ENCODE assay signal across 8 mouse cellular contexts in genomic region chr2:25482969-25483368, GRCm38 (mm10). TPM values are rescaled to one million over a fixed set of nuclear protein-coding genes. Genes with fewer than 3 reads are reported as not detected.
DNase-seq lines count a peak whose midpoint lies in the region; ATAC-seq and TF ChIP-seq lines count a peak whose summit lies in the region.
"Had no signal": no experiment of that assay in that cellular context is flagged by ENCODE, and none has a peak within 500 bp of the region (broad histone marks: within the 10 kb centered on the region; RNA-seq: fewer than 3 reads in every experiment).

No protein-coding gene starts in this region.

- peak; percentile 72 for ATAC-seq in megakaryocyte-erythroid progenitor cell, adult 5-6 weeks (replicated peaks; ENCODE audit: low FRiP score, low TSS enrichment, poor library complexity, severe bottlenecking)

- no peak for DNase-seq in lung, adult 2 months
- no peak for DNase-seq in lung, postnatal 10 days
- peak; percentile 75 for DNase-seq in ZHBTc4 (ENCODE audit: low read depth, low spot score)
- peak; percentile 58 for DNase-seq in embryo, embryonic 11 days
- DNase-seq in ovary, postnatal 10 days (ENCODE audit: low spot score): no peak
- no peak for DNase-seq in layer of hippocampus, postnatal 10 days (ENCODE audit: low spot score in 2 of 2)

- TF ChIP-seq POLR2A in lung, adult 2 months (IDR thresholded peaks at IDR 0.05; ENCODE audit: borderline replicate concordance, extremely low read depth, low read depth, low read length): no peak

- H3K4me1 ChIP-seq in lung, adult 2 months (ENCODE audit: control insufficient read depth, insufficient read depth, low read length): no peaks in the 10 kb centered on the region

- TF ChIP-seq CTCF in lung, adult 2 months (IDR thresholded peaks at IDR 0.05; ENCODE audit: insufficient read depth, low read length): peak; percentile 60

- WGBS in lung, adult 2 months: 25% methylated on average over 7 of the region's 7 CpGs

- no peak overlapping the region for H3K4me3 ChIP-seq in lung, adult 2 months (replicated peaks; ENCODE audit: extremely low read depth, low read depth, low read length)

RNA-seq across cellular contexts. Expression of gene Lcn12, which starts 10.7 kb away (rescaled TPM):
- polyA plus RNA-seq in lung, adult 2 months (2012; rRNA removed): not detected in 2 replicates
- not detected in 2 replicates for total RNA-seq in megakaryocyte-erythroid progenitor cell, adult 5-6 weeks (2014; fragmentation: Nextera tagmentation)
- not detected in 2 replicates for total RNA-seq in megakaryocyte-erythroid progenitor cell, adult 5-6 weeks (2017)
- total RNA-seq in layer of hippocampus, postnatal 10 days (2021): not detected
- polyA plus RNA-seq: macrophage had no signal

RNA-seq across cellular contexts. Expression of gene Ptgds, which starts 13.1 kb away (rescaled TPM):
- polyA plus RNA-seq in lung, adult 2 months (2012; rRNA removed): 0.62 and 0.80 TPM in 2 replicates
- not detected in 2 replicates for total RNA-seq in megakaryocyte-erythroid progenitor cell, adult 5-6 weeks (2014; fragmentation: Nextera tagmentation)
- total RNA-seq in megakaryocyte-erythroid progenitor cell, adult 5-6 weeks (2017): not detected in 2 replicates
- total RNA-seq in layer of hippocampus, postnatal 10 days (2021): 100 to 1,000 TPM; 257 to 743 TPM
- polyA plus RNA-seq: macrophage had no signal

RNA-seq across cellular contexts. Expression of gene Fbxw5, which starts 17.6 kb away (rescaled TPM):
- 23.1 and 37.4 TPM in 2 replicates for polyA plus RNA-seq in lung, adult 2 months (2012; rRNA removed)
- total RNA-seq in megakaryocyte-erythroid progenitor cell, adult 5-6 weeks (2014; fragmentation: Nextera tagmentation): 50.4 and 64.5 TPM in 2 replicates
- 24.0 and 28.9 TPM in 2 replicates for total RNA-seq in megakaryocyte-erythroid progenitor cell, adult 5-6 weeks (2017)
- 100 to 1,000 TPM; 132 to 140 TPM for total RNA-seq in layer of hippocampus, postnatal 10 days (2021)

RNA-seq across cellular contexts. Expression of gene C8g, which starts 18.6 kb away (rescaled TPM):
- 2.5 and 2.7 TPM in 2 replicates for polyA plus RNA-seq in lung, adult 2 months (2012; rRNA removed)
- total RNA-seq in megakaryocyte-erythroid progenitor cell, adult 5-6 weeks (2014; fragmentation: Nextera tagmentation): 0.63 and 2.2 TPM in 2 replicates
- 0.76 and 3.3 TPM in 2 replicates for total RNA-seq in megakaryocyte-erythroid progenitor cell, adult 5-6 weeks (2017)
- total RNA-seq in layer of hippocampus, postnatal 10 days (2021): 1 to 10 TPM; 1.5 to 1.9 TPM

RNA-seq across cellular contexts. Expression of gene Paxx, which starts 22.1 kb away (rescaled TPM):
- polyA plus RNA-seq in lung, adult 2 months (2012; rRNA removed): 74.6 and 76.0 TPM in 2 replicates
- total RNA-seq in megakaryocyte-erythroid progenitor cell, adult 5-6 weeks (2014; fragmentation: Nextera tagmentation): 34.5 and 36.3 TPM in 2 replicates
- total RNA-seq in megakaryocyte-erythroid progenitor cell, adult 5-6 weeks (2017): 17.9 and 25.9 TPM in 2 replicates
- total RNA-seq in layer of hippocampus, postnatal 10 days (2021): 10 to 100 TPM; 56.1 to 68.6 TPM

Comparison
In these comparisons a context has a peak if more than half of its experiments do, and no peak if none do; other contexts are left out.
1. DNase-seq: peak in ZHBTc4 (single experiment) and embryo, embryonic 11 days (single experiment); none in lung, adult 2 months (single experiment), lung, postnatal 10 days (single experiment), ovary, postnatal 10 days (single experiment) and layer of hippocampus, postnatal 10 days (0 of 2).
2. RNA of gene Ptgds, which starts 13.1 kb away (total RNA-seq): 257 to 743 TPM in layer of hippocampus, postnatal 10 days; not detected in megakaryocyte-erythroid progenitor cell, adult 5-6 weeks; every median in the first group is over 100 times any median in the second.